Mouse (Mus musculus): ENCODE measurements around the gene Lin9. TPM values are rescaled to one million over a fixed set of nuclear protein-coding genes. Genes with fewer than 3 reads are reported as not detected.
"Not testable (repeated sequence)": the region's sequence is repeated elsewhere in the genome, so short reads cannot be mapped to it uniquely, and the experiment has no call there.

Gene Lin9
- total RNA-seq (2014; fragmentation: Nextera tagmentation) (17.3 and 32.3 TPM in 2 replicates), total RNA-seq (2017) (35.8 and 37.8 TPM in 2 replicates)

DNA sequence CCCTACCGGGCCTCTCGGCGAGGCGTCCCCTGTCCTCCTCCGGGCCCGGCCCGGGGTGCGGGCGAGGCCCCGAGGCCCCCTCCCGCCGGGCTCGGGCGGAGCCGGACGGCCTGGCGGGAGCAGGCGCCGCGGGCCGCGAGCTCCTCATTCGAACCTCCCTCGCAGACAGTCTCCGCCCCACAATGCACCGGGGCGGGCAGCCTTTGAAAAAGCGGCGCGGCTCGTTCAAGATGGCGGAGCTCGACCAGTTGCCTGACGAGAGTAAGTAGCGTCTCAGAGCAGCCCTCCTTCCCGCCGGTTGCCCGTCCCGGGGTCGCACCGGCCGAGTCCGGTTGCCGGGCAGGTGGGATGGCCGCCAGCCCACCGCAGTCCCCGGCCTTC lies at the start of gene Lin9:
Gene Lin9 (plus strand): TSS at position 14 of the 381 bp plus-strand sequence.
- peak; percentile 77 for ATAC-seq (replicated peaks; ENCODE audit: low FRiP score, low TSS enrichment, poor library complexity, severe bottlenecking)

DNA sequence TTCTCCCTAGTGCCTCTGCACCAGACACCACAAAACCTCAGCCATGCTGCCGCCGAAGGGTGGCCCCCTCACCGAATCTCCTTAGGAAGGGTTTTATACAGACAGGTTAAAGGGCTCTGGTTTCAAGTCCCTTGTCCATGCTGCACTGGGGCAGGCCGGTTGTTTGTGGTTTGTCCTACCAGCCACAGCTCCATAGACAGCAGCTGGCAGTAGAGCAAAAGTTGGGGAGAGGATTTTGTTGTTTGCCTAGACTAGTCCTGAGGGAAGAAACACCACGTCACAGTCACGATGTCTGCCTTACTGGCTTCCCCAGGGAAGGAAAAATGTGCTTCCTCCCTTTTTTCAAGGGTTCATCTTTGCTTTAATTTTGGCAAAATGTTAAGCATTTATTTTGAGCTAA lies 40.4 kb upstream of the Lin9 start:
- no peak for ATAC-seq (replicated peaks; ENCODE audit: low FRiP score, low TSS enrichment, poor library complexity, severe bottlenecking)

DNA sequence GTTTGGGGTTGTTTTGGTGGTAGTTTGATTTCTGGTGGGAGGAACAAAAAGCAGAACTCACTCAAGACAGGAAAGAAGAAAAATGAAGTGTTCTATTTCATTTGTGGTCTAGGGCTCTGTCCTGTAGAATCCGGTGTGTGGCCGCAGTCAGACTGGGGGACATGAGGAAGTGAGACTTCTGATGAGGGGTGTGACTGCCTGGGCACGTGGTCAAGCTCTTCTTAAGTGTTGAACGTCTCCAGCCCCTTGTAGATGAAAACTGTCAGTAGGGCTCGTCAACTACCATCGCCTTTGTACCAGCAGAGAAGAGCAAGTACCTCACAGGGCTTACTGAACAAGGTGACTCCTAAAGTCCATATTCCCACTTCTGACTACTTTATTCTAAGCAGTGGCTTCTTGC lies 39.1 kb upstream of the Lin9 start:
- no peak for ATAC-seq (replicated peaks; ENCODE audit: low FRiP score, low TSS enrichment, poor library complexity, severe bottlenecking)

DNA sequence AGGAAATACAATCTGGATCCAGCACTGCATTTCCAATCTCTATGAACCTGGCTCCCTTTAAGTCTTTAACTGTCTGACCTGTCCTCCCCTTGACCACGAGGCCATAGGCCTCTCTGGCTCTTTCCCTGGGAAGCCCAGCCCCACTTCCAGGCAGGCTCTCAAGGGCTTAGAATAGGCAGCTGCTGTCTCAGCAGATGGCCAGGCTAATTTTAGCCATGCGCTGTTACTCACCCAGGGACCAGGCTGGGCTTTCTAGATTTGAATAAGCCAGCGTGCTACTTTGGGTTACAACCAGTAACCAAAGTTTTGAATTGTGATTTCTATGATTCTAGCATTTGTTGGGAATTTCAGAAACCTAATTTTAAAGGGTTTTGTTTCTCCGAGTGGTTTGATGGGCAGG lies 36.4 kb upstream of the Lin9 start:
- no peak for ATAC-seq (replicated peaks; ENCODE audit: low FRiP score, low TSS enrichment, poor library complexity, severe bottlenecking)

DNA sequence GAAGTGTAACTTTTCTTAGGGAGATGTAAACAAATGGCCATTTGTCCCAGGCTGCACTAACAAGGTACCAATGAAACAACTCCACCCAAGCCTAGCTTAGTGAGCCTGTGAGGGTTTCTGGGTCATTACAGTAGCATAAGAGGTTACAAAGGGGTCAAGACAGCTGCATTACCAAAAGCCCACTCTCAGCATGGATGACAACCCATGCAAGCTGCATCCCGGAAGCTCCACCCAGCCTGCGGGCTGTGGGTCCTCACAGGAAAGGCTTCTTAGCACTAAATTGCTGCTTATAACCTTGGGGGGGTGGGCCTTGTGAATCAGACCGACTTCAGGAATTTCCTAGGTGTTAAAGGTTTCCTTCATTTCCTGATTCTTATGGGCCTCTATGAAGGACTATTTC lies 34.8 kb upstream of the Lin9 start:
- ATAC-seq (replicated peaks; ENCODE audit: low FRiP score, low TSS enrichment, poor library complexity, severe bottlenecking): no peak

DNA sequence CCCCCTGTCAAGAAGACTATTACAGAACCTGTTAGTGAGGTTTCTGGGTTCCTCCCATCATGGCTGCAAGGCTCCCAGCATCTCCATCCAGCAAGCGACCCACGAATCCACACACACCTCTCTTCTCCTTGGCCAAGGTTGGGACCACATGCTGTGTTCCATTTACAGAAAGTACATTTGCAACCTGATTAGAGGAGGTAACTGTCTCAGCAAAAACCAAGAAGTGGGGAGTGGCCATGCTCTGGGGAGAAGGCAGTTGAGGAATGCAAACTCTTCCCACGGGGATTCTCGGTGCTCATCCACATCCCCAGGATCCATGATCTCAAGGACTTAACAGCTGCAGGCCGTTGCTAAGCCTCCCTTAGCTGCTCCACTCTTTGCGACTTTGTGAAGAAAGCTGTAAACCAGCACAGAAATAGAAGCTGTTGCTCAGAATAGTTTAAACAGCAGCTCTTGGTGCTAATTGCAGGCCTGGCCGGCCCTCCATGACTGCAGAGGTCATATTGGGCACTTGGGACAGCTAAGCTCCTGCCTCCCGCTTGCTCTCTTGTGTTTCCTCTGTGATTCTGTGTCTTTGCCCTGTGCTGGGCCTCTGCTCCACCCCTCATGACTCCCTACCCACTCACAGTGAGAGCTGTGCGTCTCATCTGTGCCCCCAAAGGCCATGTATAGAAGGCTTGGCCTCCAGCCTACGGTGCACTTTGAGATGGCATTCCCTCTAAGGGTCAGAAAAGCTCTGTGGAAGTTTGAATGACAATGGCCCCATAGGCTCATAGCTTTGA lies 34.0 kb upstream of the Lin9 start:
- no peak for ATAC-seq (replicated peaks; ENCODE audit: low FRiP score, low TSS enrichment, poor library complexity, severe bottlenecking)

DNA sequence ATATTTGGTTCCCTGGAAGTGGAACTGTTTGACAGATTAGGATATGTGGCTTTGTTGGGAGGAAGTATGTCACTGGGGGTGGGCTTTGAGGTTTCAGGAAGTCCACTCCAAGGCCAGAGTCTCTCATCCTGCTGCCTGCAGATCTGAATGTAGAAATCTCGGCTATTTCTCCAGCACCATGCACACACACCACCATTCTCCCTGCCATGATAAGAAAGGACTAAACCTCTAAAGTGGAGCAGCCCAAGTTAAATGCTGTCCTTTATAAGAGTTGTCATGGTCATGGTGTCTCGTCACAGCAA lies 33.4 kb upstream of the Lin9 start:
- ATAC-seq (replicated peaks; ENCODE audit: low FRiP score, low TSS enrichment, poor library complexity, severe bottlenecking): no peak

DNA sequence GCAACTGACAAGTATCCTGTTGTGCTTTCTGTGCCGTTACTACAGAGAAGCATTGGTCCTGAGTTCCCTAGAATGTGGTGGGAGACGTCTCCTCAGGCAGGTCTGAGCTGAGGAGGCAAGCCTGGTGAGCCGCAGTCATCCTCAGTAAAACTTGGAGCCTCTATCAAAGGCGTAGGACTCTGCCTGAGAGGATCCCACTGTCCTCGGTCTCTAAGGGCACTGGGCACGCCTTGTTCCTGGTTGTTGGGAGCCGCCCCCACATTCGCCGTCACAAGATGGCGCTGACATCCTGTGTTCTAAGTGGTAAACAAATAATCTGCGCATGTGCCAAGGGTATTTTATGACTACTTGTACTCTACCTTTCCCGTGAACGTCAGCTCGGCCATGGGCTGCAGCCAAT lies 29.1 kb upstream of the Lin9 start:
- ATAC-seq (replicated peaks; ENCODE audit: low FRiP score, low TSS enrichment, poor library complexity, severe bottlenecking): not testable (repeated sequence)

DNA sequence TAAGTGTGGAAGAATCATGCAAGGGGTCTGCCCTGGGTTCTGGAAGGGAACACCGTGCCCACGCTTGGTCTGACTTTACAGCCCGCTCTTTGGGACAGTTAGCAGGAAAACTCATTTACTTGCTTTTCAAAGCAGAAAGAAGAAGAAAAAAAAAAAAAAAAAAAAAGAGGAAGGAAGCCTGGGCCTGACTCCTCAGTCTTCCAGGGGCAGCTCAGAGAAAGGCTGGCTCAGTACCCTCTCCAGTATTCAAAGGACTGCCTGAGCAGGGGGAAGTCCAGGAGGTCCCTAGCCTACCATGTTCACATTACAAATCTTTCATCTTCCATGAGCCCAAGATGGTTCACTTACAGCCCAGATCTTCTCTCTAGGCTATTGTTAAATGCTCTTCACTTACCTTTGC lies 24.2 kb upstream of the Lin9 start:
- ATAC-seq (replicated peaks; ENCODE audit: low FRiP score, low TSS enrichment, poor library complexity, severe bottlenecking): no peak

DNA sequence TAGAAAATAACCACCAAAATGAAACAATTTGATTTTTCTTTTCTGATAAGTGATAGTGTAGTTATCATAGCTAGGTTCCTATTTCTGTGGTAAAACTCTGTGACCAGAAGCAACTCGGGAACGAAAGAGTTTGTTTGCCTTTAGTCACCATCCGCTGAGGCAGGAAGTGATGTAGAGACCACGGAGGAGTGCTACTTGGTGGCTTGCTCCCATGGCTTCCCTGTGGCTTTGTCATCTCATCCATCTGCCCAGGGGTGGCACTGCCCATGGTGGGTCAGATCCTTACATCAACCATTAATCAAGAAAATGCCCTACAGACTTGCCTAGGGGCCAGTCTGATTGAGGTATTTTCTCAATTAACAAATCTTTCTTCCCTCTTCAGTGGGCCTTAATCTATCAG lies 18.6 kb upstream of the Lin9 start:
- no peak for ATAC-seq (replicated peaks; ENCODE audit: low FRiP score, low TSS enrichment, poor library complexity, severe bottlenecking)

DNA sequence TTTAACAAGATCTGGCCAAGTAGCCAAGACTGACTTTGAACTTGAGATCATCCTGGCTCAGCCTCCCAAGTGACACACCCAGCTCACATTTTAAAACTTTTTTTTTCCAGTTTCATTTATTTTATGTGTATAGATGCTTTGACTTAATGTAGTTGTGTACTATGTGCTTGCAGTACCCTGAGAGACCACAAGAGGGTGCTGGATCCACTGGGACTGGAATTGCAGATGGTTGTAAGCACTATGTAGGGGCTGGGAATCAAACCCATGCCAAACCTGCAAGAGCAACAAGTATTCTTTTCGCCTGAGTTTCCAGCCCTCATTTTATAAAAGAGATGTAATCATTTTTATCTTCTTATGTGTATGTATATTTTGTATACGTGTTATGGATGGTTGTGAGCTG lies 17.0 kb upstream of the Lin9 start:
- no peak for ATAC-seq (replicated peaks; ENCODE audit: low FRiP score, low TSS enrichment, poor library complexity, severe bottlenecking)

DNA sequence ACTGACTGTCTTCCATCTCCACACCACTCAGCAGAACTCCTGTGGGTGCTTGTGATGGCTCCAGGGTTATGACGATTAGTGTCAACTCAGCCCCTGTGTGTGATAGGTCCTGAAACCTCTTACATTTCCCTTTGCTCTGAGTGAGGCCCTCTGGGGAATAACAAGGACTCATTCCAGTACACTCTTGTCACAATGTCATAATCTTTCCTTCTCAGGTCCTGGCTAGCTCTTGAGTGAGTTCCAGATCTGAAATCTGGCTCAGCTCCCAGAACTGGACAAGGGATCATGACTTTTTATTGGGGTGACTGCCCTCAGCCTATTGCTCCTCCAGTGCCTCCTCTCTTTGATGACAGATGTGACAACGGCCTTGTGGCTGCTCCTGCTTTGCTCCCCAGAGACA lies 14.8 kb upstream of the Lin9 start:
- ATAC-seq (replicated peaks; ENCODE audit: low FRiP score, low TSS enrichment, poor library complexity, severe bottlenecking): no peak

DNA sequence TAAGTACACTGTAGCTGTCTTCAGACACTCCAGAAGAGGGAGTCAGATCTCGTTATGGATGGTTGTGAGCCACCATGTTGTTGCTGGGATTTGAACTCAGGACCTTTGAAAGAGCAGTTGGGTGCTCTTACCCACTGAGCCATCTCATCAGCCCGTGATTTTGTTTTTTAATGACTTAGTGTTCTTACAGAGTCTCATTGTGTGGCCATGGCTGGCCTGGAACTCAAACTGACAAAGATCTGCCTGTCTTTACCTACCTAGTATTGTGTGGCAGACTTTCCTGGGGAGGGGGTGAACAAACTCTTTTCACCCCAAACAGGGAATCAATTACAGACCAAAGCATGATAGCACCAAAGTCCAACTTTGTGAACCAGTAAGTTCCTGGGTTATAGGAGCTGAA lies 3.2 kb upstream of the Lin9 start:
- not testable (repeated sequence) for ATAC-seq (replicated peaks; ENCODE audit: low FRiP score, low TSS enrichment, poor library complexity, severe bottlenecking)

DNA sequence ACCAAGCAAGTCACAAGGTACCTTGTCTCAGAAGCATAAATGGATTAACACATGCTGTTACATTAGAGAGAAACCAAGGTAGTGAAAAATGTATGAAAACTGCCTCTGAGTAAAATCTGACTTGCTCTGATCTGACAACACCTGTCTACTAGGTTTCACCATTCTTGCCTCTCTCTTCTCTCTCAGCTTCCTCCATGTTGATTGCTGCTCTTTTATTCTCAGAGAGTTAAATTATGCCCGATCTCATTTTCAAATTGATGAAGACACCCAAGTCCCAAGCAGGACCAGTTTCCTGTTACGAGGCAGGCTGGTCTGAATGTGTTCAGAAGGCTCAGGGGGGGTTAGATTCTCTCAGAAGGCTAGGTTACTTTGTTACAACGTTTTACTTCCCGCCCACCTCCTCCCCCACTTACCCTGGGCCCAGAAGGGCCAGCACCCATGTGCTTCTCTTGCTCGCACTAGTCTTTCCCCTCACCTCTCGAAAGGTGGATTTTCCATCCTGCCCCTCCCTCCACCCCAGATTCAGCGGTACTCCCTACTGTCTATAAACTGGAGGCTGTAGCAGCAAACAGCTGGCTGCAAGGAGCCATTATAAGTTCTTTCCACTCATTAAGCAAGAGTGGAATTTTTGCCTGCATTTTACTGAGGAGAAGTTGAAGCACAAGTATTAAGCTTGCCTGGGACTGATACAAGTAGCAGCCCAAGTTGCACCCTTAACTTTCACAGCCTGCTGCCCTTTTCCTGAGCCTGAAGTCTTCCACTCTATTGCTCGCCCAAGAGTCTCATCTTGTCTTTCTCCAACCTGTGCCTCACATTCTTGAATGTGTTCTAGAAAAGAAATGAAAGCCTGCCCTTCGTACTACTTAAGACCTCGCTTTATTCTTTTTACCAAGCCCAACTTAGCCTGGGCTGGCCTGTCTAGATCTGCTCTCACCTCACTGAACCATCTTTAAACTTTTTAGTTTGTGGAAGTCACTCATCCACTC lies 1.2 kb upstream of the Lin9 start:
- ATAC-seq (replicated peaks; ENCODE audit: low FRiP score, low TSS enrichment, poor library complexity, severe bottlenecking): no peak

DNA sequence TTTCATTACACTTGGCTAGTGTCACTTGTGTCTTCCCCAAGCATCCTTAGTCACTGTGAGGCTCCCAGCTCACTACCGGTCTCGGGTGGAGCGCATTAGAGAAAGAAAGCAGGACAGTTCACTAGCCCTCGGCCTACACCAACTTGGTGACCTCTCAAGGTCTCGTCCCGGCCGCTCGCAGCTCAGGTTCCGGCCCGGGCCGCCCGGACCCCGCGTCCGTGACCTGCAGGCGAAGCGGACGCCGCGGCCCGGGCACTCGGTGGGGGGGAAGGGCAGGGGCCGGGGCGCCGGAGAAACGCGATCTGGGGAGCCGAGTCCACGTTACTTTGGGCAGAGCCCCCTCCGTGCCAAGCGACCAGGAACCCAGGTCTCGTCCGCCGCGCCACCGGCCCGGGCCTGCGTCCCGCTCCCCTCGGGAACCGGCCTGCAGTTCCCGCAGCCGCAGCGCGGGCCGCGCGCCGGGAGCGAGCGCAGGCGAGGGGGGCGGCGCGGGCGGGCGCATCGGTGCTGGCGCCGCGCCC lies 285 bp upstream of the Lin9 start:
- peak; percentile 32; the same call in 1 of the 2 replicates for ATAC-seq (replicated peaks; ENCODE audit: low FRiP score, low TSS enrichment, poor library complexity, severe bottlenecking)

DNA sequence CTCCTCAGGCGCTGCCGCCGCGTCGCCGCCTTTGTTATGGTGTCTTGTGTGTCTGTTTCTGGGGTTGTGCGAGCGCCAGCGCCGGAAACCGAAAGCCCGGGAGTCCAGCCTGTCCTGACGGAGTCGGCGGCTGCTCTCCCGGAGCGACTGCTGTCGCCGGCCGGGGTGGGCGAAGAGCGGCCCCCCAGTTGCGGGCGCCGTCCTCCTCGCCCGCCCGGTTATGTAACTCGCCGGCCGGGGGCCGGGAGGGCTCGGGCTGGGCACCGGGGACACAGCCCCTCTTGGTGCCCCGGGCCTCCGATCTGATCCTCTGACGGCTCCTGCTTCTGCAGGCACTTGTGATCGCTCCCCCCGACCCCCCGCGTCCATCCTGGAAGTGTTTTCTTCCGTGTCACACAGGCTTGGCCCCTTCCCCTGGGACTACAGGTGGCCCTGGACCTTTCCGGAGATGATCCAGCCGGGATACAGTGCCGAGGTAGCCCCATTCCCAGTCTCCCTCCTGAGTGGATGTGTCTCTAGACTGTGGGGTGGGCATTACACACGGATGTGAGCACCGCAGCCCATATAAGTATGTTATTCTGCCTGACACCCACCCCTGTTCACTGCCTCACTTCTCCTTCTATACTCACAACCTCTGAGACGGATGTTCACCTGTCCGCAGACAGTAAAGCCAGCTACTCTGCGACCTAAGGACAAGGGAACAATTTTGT lies 723 bp downstream of the Lin9 start:
- ATAC-seq (replicated peaks; ENCODE audit: low FRiP score, low TSS enrichment, poor library complexity, severe bottlenecking): peak; percentile 35

DNA sequence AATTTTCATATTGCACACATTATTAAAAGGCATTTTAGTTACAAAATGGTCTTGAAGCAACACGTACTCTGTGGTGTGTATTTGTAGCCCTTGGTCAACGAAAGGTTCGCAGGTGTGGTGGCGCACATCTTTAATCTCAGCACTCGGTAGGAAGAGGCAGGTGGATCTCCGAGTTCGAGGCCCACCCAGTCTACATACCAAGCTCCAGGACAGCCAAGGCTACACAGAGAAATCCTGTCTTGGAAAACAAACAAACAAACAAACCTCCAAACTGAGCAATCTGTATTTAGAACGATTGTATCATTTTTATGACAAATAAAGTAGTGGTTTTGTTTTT lies 1.2 kb downstream of the Lin9 start:
- no peak for ATAC-seq (replicated peaks; ENCODE audit: low FRiP score, low TSS enrichment, poor library complexity, severe bottlenecking)

DNA sequence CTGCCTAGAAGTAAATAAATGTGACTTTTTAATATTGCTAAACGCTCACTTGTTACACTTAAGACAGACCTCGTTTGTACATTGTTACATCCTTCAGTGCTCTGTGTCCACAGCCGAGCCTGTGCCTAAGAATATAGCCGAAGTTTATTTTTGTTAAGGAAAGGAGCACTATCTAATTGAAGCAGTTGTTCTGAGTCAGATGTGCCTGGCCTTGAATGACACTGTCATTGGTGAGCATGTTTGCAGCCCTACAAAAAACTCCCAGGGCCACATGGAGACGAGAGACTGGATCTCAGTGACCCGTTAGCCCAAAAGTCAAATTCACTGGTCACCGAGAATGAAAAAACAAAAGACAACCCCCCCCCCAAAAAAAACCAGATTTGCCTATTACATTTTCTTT lies 50.3 kb downstream of the Lin9 start:
- no peak for ATAC-seq (replicated peaks; ENCODE audit: low FRiP score, low TSS enrichment, poor library complexity, severe bottlenecking)

DNA sequence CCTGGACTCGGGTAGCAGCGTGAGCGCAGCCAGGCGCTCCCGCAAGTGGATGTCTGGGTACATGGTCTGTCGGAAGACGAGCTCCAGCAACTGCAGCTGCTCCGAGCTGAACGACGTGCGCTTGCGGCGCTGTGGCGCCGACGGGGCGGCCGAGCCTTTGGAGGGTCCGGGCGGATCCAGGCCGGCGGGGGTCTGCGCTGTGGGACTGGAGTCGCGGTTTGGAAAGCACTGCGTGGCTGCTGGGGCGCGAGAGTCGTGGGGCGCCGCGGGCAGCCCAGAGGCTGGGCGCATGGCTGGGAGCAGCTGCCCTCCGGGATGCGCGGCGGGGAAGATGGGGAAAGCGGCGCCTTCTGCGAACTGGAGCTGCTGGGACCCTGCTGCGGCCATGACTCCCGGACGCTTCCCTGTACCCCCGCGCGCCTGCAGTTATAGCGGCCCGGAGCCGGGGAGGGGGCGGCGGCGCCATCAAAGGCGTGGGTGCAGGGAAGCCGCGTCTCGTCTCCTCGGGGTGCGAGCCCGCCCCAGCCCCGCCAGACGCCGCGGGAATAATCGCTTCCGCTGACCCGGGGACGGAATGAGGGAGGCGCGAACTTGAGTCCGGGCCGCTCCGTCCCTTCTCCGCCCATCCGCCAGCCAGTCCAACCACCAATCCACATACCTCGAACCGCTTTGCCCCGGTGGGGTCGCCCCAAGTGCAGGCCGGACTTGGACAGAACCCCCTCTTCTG lies 55.8 kb downstream of the Lin9 start, which contains the start of gene Mixl1:
Gene Mixl1 (minus strand): TSS at position 409 of the 727 bp plus-strand sequence.
- ATAC-seq (replicated peaks; ENCODE audit: low FRiP score, low TSS enrichment, poor library complexity, severe bottlenecking): no peak

Data from megakaryocyte-erythroid progenitor cell, adult 5-6 weeks (primary cell).